Mouse (Mus musculus) intestine, embryonic 15.5 days (tissue): ENCODE measurements around the gene Dlgap4. TPM values are rescaled to one million over a fixed set of nuclear protein-coding genes. Genes with fewer than 3 reads are reported as not detected.

Experiments
- ATAC-seq: fragments of 200-750 bp; cut with Nextera tagmentation; 2 replicates; pipeline ENCODE4 v1.8.0; 2017; ENCODE audit warnings: moderate TSS enrichment, moderate library complexity
- H3K27ac ChIP-seq: fragments of 300-500 bp; sonication (generic); 2 replicates; pipeline ENCODE4 v1.5.1; 2015; ENCODE audit warnings: mild to moderate bottlenecking, inconsistent platforms
- H3K27me3 ChIP-seq: fragments of 300-500 bp; sonication (generic); replicated peaks from 2 replicates; pipeline ENCODE4 v1.6.1; 2015; ENCODE audit warnings: inconsistent platforms
- H3K36me3 ChIP-seq: fragments of 300-500 bp; sonication (generic); 2 replicates; pipeline ENCODE4 v1.6.1; 2015; ENCODE audit warnings: inconsistent platforms
- H3K4me1 ChIP-seq: fragments of 300-500 bp; sonication (generic); replicated peaks from 2 replicates; pipeline ENCODE4 v1.6.1; 2015; ENCODE audit warnings: inconsistent platforms
- H3K4me2 ChIP-seq: fragments of 300-500 bp; sonication (generic); replicated peaks from 2 replicates; pipeline ENCODE4 v1.6.1; 2015; ENCODE audit warnings: mild to moderate bottlenecking, inconsistent platforms
- H3K4me3 ChIP-seq: fragments of 300-500 bp; sonication (generic); replicated peaks from 2 replicates; pipeline ENCODE4 v1.5.1; 2015; ENCODE audit warnings: inconsistent platforms
- H3K9ac ChIP-seq: fragments of 300-500 bp; sonication (generic); 2 replicates; pipeline ENCODE4 v1.6.1; 2015; ENCODE audit warnings: inconsistent platforms
- H3K9me3 ChIP-seq: fragments of 300-500 bp; sonication (generic); 2 replicates; pipeline ENCODE4 v1.6.1; 2016; ENCODE audit warnings: inconsistent platforms
- WGBS: fragments of 180-500 bp; shearing (Covaris S2); methylation state at CpG from one replicate; pipeline ENCODE4 v1.1.7; 2015; 5-methylcytosine and 5-hydroxymethylcytosine counted together
- polyA plus RNA-seq: library from polyadenylated mRNA; unstranded; fragments of >200 nt; fragmentation: Nextera tagmentation; extraction: Ambion mirVana; gene quantifications from 2 replicates; pipeline ENCODE4 v1.2.1, GENCODE M21; 2015

Dlgap4 gene
- polyA plus RNA-seq, 1 experiment from 2014 or later, result 54.3 TPM

GRCm38 (mm10) chr2:156774738-156775454, 161.4 kb downstream of the Dlgap4 start, which contains the start of gene Myl9:
Gene Myl9, plus strand, starts transcription at chr2:156775420.
- Histone ChIP-seq H3K27me3 (no peaks in the 10 kb centered on the region), H3K9me3 (no peaks in the 10 kb centered on the region), H3K36me3 (0 out of 2 replicates have a peak, but pooled peaks cover 4% of the 10 kb centered on the region), H3K4me3 (peak within 1 kb of the TSS; percentile 39), H3K9ac (peak within 1 kb of the TSS; percentile 44), H3K27ac (peak within 1 kb of the TSS; percentile 92), H3K4me2 (peak within 1 kb of the TSS; percentile 70), H3K4me1 (peaks cover 23% of the 10 kb centered on the region)
- peak; percentile 89 for ATAC-seq
- WGBS, result 7% methylated on average over 28 of the region's 28 CpGs

- Histone ChIP-seq H3K9ac (peak overlapping the region; percentile 44), H3K36me3 (0 out of 2 replicates have a peak, but pooled peaks cover 4% of the 10 kb centered on the region), H3K4me1 (peaks cover 31% of the 10 kb centered on the region), H3K27ac (peak overlapping the region; percentile 92), H3K27me3 (no peaks in the 10 kb centered on the region), H3K4me2 (peak overlapping the region; percentile 70), H3K9me3 (no peaks in the 10 kb centered on the region), H3K4me3 (peak overlapping the region; percentile 39)
- WGBS, result 25% methylated on average over 17 of the region's 17 CpGs
- ATAC-seq, result no peak
These were observed 162.2 kb downstream of the Dlgap4 start for GRCm38 (mm10) chr2:156775455-156776435.

GRCm38 (mm10) chr2:156776907-156777306, 163.4 kb downstream of the Dlgap4 start:
- no peak for ATAC-seq
- H3K9ac ChIP-seq, result peak overlapping the region; percentile 36; the same call in 1 of the 2 replicates
- H3K36me3 ChIP-seq, result peaks cover 11% of the 10 kb centered on the region; the same call in 1 of the 2 replicates
- WGBS, result 79% methylated on average over 2 of the region's 2 CpGs
- no peaks in the 10 kb centered on the region for H3K27me3 ChIP-seq
- H3K4me2 ChIP-seq, result peak overlapping the region; percentile 53
- peak overlapping the region; percentile 44; the same call in 1 of the 2 replicates for H3K27ac ChIP-seq
- peak overlapping the region; percentile 28 for H3K4me3 ChIP-seq
- no peaks in the 10 kb centered on the region for H3K9me3 ChIP-seq
- H3K4me1 ChIP-seq, result peaks cover 31% of the 10 kb centered on the region

- peak overlapping the region; percentile 36 for H3K9ac ChIP-seq
- no peaks in the 10 kb centered on the region for H3K9me3 ChIP-seq
- no peaks in the 10 kb centered on the region for H3K27me3 ChIP-seq
- peaks cover 31% of the 10 kb centered on the region for H3K4me1 ChIP-seq
- peak overlapping the region; percentile 28 for H3K4me3 ChIP-seq
- peak overlapping the region; percentile 53 for H3K4me2 ChIP-seq
- no peak for ATAC-seq
- 0 out of 2 replicates have a peak overlapping the region, but pooled peaks have one; percentile 44 for H3K27ac ChIP-seq
- H3K36me3 ChIP-seq, result peaks cover 11% of the 10 kb centered on the region; the same call in 1 of the 2 replicates
- WGBS, result 29% methylated on average over 7 of the region's 7 CpGs
These were observed 164.0 kb downstream of the Dlgap4 start for GRCm38 (mm10) chr2:156777326-156778004.

- Histone ChIP-seq H3K27me3 (no peaks in the 10 kb centered on the region), H3K9me3 (no peaks in the 10 kb centered on the region), H3K4me3 (peak overlapping the region; percentile 16; the same call in 1 of the 2 replicates), H3K4me2 (peak overlapping the region; percentile 53), H3K4me1 (peaks cover 32% of the 10 kb centered on the region), H3K36me3 (peaks cover 11% of the 10 kb centered on the region; the same call in 1 of the 2 replicates), H3K9ac (0 out of 2 replicates have a peak overlapping the region, but pooled peaks have one; percentile 31), H3K27ac (no peak overlapping the region)
- no peak for ATAC-seq
- WGBS, result 76% methylated on average over 8 of the region's 8 CpGs
These were observed 165.1 kb downstream of the Dlgap4 start for GRCm38 (mm10) chr2:156778571-156778970.

GRCm38 (mm10) chr2:156779036-156779435, 165.5 kb downstream of the Dlgap4 start:
- no peaks in the 10 kb centered on the region for H3K27me3 ChIP-seq
- H3K4me3 ChIP-seq, result peak overlapping the region; percentile 16
- H3K9me3 ChIP-seq, result no peaks in the 10 kb centered on the region
- H3K36me3 ChIP-seq, result peaks cover 11% of the 10 kb centered on the region; the same call in 1 of the 2 replicates
- no peak for ATAC-seq
- peaks cover 32% of the 10 kb centered on the region for H3K4me1 ChIP-seq
- H3K4me2 ChIP-seq, result peak overlapping the region; percentile 53
- H3K27ac ChIP-seq, result no peak overlapping the region
- WGBS, result 68% methylated on average over 5 of the region's 5 CpGs
- peak overlapping the region; percentile 23; the same call in 1 of the 2 replicates for H3K9ac ChIP-seq

GRCm38 (mm10) chr2:156779488-156779887, 166.0 kb downstream of the Dlgap4 start:
- Histone ChIP-seq H3K27me3 (no peaks in the 10 kb centered on the region), H3K9ac (peak overlapping the region; percentile 23; the same call in 1 of the 2 replicates), H3K4me3 (peak overlapping the region; percentile 16; the same call in 1 of the 2 replicates), H3K4me2 (peak overlapping the region; percentile 53), H3K36me3 (peaks cover 11% of the 10 kb centered on the region; the same call in 1 of the 2 replicates), H3K4me1 (peaks cover 30% of the 10 kb centered on the region), H3K27ac (no peak overlapping the region), H3K9me3 (no peaks in the 10 kb centered on the region)
- WGBS, result 41% methylated on average over 2 of the region's 2 CpGs
- ATAC-seq, result no peak

GRCm38 (mm10) chr2:156780129-156780528, 166.6 kb downstream of the Dlgap4 start:
- Histone ChIP-seq H3K9me3 (no peaks in the 10 kb centered on the region), H3K27ac (no peak overlapping the region), H3K4me1 (peaks cover 25% of the 10 kb centered on the region), H3K4me3 (0 out of 2 replicates have a peak overlapping the region, but pooled peaks have one; percentile 2), H3K27me3 (no peaks in the 10 kb centered on the region), H3K4me2 (peak overlapping the region; percentile 53), H3K9ac (no peak overlapping the region), H3K36me3 (peaks cover 11% of the 10 kb centered on the region; the same call in 1 of the 2 replicates)
- no peak for ATAC-seq
- 78% methylated on average over 9 of the region's 9 CpGs for WGBS

- ATAC-seq, result peak; percentile 56
These were observed 167.2 kb downstream of the Dlgap4 start for GRCm38 (mm10) chr2:156780752-156781151.

GRCm38 (mm10) chr2:156781281-156781680, 167.8 kb downstream of the Dlgap4 start:
- Histone ChIP-seq H3K27me3 (no peaks in the 10 kb centered on the region), H3K36me3 (peaks cover 11% of the 10 kb centered on the region; the same call in 1 of the 2 replicates), H3K4me3 (no peak overlapping the region), H3K4me1 (peaks cover 21% of the 10 kb centered on the region), H3K4me2 (peak overlapping the region; percentile 53; the same call in 1 of the 2 replicates), H3K27ac (no peak overlapping the region), H3K9ac (no peak overlapping the region), H3K9me3 (no peaks in the 10 kb centered on the region)
- ATAC-seq, result 0 out of 2 replicates have a peak, but pooled peaks have one; percentile 1
- 69% methylated on average over 4 of the region's 4 CpGs for WGBS

More at GRCm38 (mm10) chr2:156780752-156781151, 167.2 kb downstream of the Dlgap4 start:
- WGBS, result 25% methylated on average over 17 of the region's 17 CpGs
- Histone ChIP-seq H3K9ac (no peak overlapping the region), H3K27ac (no peak overlapping the region), H3K9me3 (no peaks in the 10 kb centered on the region), H3K4me3 (no peak overlapping the region), H3K27me3 (no peaks in the 10 kb centered on the region), H3K4me1 (peaks cover 21% of the 10 kb centered on the region), H3K4me2 (peak overlapping the region; percentile 53), H3K36me3 (peaks cover 11% of the 10 kb centered on the region; the same call in 1 of the 2 replicates)

- no peaks in the 10 kb centered on the region for H3K9me3 ChIP-seq
- no peaks in the 10 kb centered on the region for H3K27me3 ChIP-seq
- H3K27ac ChIP-seq, result no peak overlapping the region
- no peak for ATAC-seq
- no peak overlapping the region for H3K4me2 ChIP-seq
- WGBS, result 75% methylated on average over 4 of the region's 4 CpGs
- no peak overlapping the region for H3K4me3 ChIP-seq
- no peak overlapping the region for H3K9ac ChIP-seq
- H3K36me3 ChIP-seq, result peaks cover 11% of the 10 kb centered on the region; the same call in 1 of the 2 replicates
- H3K4me1 ChIP-seq, result peaks cover 20% of the 10 kb centered on the region
These were observed 168.5 kb downstream of the Dlgap4 start for GRCm38 (mm10) chr2:156781836-156782480.
